Mouse (Mus musculus) urinary bladder, adult 2 months (tissue): ENCODE data around the gene Cyth4. TPM values are rescaled to one million over a fixed set of nuclear protein-coding genes. Genes with fewer than 3 reads are reported as not detected.

ENCODE experiments used
- DNase-seq: peaks from one replicate; pipeline ENCODE4 v3.0.0; 2022; ENCODE audit warnings: low spot score
- polyA plus RNA-seq: library from polyadenylated mRNA; depleted of rRNA; stranded (reverse); fragments of >200 nt; gene quantifications from 2 replicates; pipeline ENCODE4 v1.2.3, GENCODE M21; 2012; rRNA removed

Cyth4 gene
- polyA plus RNA-seq, 1 experiment: 17.5 TPM

DNA sequence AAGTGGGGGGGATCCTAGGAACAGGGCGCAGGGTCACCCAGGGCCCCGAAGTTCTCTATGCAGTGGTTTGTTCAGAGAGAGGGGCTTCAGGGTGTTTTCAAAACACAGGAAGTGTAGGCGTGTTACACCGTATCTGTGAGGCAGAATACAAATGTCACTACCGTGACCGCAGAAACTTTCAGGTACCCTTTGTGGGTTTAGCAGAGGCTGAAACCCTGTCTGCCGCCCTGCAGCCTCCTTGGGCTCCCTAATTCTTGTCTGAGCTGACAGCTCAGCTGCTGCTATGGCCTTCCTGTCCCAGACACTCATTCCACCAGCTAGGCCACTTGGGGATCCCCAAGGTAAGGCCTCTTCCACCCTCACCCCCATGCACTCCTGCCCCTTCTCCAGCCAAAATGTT lies 17.7 kb downstream of the Cyth4 start:
- DNase-seq: no peak

DNA sequence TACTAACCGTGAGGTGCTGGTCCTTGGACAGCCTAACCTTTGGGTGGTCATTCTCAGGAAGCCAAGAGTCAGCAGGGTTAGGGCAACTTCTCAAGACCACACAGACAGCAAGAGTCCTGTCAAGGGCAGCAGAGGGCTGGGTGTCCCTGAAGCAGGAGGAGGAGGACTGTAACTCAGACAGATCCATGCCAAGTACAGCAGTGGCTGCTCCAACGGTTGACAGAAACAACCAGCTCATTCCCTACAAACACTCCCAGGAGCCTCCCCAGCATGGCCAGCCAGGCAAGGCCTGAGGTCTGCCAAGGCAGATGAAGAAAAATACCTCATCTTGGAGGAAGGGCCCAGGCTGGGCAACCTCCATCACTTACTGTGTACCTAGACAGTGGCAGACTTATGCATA lies 20.1 kb downstream of the Cyth4 start:
- no peak for DNase-seq

DNA sequence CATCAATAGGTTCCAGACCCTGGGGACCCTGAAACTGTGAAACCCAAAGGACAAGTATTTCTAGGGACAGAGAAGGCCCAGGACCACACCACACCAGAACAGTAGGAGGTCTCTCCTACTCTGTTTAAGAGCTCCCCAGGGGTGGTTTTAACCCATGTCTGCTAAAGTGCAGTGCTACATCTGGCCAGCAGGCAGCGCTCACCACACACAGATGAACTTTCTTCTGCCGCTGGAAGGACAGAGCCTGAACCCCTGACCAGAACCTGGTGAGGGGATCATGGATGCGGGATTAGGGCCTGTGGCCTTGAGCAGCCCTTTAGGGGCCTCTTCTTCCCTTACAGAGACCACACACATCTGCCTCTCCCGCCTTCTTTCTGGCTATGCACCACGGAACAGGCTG lies 26.6 kb downstream of the Cyth4 start:
- DNase-seq: peak; percentile 52

DNA sequence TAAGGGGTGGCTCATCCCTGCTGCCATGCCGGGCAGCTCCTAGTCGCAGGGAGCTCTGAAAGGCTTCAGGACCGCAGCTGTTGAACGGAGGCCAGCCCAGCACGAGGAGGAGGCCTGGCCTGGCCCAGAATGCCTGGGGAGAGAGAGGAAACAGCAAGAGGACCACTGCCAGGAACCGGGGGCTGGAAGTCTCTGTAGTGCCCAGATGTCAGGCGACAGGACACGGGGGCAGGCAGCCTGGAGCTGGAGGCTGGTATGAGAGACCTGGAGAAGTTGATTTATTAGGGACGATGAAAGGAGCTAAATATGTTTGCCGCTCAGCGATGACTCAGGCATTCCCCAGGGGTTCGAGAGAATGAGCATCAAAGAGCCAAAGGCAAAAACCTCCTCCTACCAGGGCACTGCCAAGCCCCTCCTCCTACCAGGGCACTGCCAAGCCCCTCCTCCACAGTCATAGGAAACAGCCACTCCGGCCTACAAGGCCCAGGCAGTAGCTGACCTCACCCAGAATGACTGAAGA lies 27.6 kb downstream of the Cyth4 start:
- peak; percentile 47 for DNase-seq

DNA sequence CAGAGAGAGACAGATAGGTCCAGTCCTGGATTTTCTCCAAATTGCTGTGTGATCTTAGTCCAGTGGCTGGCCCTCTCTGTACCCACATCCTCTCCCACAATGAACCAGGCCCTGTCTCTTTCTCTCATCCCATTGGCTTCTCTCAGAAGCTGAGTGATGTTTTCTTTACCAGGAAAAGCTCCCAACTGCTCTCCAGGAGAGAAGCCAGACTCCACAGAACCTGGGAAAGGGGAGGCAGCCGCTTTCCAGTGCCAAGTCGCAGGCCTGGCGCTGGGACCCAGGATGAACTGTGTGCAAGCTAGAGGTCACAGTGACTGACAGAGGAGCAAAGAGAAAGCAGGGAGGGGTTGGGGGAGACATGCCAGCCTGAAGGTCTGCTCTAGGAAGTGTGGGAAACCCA lies 28.1 kb downstream of the Cyth4 start:
- no peak for DNase-seq

DNA sequence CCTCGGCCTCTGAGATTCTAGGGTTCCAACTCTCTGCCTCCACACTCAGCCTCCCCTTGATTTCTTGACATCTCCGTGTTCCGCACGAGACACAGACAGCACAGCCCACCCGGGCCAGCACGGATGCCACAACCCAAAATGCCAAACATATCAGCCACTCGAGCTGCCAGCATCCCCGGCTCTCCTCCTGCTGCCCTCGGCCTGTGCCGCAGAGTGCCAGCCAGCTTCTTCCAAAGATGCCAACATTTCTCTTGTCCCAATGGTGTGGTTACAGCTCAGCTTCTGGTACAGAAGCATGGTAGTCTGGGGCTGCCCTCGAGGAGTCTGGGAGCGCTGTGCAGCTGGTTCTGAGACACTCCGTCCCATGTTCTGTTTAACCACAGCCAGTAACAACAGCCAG lies 29.4 kb downstream of the Cyth4 start:
- DNase-seq: no peak

DNA sequence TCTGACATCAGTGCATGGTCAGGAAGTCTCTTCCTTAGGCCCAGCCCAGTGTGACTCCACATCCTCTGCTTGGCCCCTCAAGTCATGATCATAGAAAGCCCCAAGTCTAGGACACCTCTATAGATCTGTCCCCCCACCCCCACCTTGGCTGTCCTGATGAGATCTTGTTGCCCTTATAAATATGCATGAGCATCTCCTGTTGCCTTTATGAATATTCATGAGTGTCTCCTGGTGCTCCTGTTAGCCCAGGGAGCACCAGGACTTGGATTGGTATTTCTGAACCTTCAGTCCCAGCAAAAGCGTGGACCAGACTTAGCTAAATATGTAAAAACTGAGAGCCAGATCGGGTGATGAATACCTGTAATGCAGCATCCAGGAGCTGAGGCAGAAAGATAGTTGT lies 35.5 kb downstream of the Cyth4 start:
- no peak for DNase-seq

DNA sequence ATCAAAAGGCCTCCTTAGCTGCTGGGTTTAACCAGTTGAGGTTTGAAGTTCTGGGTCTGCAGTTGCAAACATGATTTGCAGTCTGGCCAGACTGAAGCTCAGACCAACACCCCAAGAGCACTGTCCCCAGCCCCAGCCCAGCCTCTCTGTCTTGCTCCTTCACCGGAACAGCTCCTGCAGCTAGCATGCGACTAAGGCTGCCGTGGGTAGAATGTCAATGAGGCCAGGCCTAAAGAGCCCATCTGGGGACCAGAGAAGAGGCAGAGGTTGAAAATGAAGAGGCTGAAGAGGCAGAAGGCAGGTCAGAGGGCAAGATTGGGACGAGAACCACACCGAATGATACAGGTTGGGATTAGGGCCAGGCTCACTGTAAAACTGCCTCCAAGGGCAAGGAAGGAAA lies 36.6 kb downstream of the Cyth4 start:
- DNase-seq: no peak

DNA sequence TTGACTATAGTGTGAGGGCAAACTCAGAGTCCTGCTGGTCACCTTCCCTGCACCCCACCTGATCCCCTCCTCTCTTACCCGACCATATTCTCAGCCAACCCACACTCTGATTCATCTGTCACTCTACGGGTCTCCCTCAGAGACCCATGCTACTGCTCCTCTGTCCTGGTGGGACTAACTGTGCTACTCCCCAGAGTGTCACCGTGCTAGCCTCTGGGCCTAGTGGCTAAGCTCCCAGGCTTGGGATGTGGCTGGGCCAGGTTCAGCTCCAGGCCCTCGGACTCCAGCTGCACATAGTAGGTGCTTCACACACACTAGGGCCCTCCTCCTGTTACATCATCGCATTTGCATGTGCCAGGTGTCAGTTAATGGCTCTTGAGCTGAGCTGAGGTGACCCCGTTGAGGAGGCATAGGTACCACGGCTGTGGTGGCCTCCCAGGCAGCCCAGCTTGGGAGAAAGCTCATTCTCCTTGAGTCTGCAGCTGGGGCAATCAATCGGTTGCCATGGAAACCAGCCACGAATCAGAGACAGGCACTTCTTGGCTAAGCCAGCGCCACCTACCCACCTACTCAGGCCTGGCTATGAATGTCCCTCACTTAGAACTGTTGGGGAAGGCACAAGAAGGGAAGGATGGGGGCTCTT lies 37.4 kb downstream of the Cyth4 start:
- no peak for DNase-seq

DNA sequence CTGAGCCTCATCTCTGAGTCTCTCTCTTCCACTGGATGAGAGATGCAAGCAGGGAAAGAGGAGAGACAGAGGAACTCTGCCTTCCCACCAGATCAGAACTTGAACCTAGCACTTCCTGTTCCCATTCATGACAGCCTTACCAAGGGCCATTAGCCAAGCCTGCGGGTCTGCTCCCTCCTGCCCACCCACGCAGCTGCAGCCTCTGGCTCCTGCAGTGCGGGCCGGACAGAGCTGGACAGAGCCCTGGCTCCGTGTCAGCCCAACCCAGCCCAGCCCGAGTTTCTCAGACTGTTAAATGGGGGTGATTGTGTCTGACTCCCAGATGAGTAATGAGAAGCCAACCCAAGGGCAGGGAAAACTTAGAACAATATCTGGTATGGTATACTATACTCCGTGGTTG lies 38.4 kb downstream of the Cyth4 start:
- DNase-seq: no peak

DNA sequence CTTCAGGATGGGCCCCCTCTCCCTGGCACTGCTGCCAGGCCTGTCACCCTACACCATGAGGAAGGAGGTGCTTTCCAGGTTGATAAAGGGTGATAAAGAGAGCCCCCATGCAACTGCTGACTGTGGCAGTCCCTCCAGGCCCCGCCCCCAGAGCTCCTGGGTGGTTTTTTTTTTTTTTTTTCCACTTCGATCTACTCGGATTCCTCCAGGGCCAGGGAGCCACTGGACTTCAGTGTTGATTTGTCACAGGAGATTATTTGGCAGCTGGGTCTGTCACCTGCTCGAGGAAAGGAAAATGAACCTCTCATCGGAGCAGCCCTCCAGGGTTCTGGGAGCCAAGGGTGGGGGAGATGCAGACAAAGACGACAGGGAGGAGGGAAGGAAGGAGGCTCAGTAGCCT lies 46.8 kb downstream of the Cyth4 start:
- no peak for DNase-seq

DNA sequence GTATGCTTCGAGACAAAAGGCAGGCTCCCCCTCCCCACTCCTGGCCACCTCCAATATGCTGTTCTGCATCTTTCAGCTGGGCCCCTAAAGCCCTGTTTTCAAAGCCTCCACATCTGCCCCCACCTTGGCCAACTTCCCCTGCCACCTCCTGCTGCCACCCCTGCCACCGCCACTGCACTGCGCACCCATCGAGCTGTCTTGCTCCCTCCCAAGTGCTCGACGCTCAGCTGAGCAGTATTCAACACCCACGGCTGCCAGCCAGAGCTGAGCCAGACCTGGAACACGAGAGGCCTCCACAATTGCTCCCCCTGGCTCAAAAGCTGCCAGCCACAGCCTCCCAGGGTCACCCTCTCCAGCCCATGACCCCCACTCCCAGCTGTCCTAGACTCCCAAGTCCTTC lies 47.8 kb downstream of the Cyth4 start:
- DNase-seq: no peak

DNA sequence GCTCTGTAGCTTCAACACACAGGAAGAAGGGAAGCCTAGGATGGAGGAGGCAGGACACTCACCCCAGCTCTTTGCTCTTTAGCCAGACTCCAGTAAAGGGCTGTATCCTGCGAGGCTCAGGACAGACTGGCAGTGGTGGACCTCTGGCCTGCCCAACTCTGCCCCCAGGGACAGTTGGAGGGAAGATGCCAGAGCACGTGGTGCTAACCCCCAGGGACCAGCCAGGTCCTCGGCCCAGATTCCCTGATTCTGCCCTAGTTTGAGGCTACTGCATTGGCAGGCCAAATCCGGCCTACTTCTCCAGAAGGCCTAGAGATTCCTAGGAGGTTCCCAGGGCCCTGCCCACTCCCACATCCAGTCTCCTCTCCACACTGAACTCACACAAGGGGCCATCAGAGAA lies 50.9 kb downstream of the Cyth4 start:
- DNase-seq: no peak

DNA sequence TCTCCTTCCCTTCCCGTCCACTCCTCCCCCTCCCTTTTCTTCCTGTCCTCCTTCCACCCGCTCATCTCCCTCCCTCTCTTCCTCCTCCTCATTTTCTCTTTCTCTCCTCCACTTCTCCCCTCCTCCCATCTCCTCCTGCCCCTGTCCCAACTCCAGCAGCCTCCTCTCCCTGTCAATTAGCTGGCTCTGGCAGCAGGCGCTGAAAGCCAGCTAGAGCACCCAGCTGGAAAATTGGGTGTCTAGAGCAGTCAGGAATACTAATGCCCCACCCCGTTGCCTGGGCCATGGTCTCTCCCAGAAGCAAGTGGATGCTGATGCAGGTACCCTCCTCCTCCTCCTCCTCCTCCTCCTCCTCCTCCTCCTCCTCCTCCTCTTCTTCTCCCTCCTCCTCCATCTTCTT lies 54.3 kb downstream of the Cyth4 start:
- DNase-seq: no peak

DNA sequence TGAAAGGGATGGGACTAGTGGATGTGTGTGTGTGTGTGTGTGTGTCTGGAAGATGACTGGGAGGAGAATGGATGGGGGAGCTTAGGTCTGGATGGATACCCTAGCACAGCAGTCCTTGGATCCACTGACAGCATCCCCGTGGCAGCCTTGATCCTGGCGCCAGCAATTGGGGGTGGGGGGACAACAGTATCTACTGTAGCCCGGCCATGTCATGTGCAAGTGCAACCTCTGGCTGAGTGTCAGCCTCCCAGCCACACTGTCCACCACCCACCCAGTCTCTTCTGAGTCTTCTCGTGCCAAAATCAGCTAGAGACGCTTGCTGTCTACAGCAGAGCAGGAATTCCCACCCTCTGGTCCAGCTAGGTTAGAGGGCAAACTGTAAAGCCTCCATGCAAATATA lies 67.4 kb downstream of the Cyth4 start:
- DNase-seq: no peak

DNA sequence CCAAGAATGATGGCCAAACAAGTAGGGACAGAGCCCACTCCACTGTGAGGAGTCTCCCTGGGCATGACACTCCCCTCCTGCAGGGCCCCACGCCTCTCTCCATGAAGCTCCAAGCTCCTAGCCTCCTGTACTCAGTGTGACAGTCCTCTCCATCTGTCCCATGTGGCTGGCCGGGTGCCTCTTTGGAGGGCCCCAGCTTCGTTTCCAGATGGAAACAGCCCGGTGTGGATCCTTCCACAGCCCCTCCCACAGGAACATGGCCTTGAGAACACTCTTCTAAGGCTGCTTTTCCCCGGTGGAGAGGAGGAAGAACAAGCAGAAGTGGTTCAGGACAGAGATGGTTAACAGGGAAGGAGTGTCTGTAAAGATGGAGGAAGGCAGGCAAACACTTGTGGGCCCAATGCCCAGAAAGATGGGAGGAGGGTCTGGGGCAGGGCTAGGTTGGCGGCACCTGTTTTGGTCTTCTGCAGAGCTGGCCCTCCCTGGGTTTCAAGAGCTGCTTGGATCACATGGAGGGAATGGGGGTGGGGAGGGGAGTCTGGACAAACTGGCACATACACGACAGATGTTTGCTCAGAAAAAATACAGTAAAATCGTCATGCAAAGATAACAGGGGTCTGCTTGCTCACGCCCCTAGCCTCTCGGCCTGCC lies 72.5 kb downstream of the Cyth4 start:
- DNase-seq: no peak

DNA sequence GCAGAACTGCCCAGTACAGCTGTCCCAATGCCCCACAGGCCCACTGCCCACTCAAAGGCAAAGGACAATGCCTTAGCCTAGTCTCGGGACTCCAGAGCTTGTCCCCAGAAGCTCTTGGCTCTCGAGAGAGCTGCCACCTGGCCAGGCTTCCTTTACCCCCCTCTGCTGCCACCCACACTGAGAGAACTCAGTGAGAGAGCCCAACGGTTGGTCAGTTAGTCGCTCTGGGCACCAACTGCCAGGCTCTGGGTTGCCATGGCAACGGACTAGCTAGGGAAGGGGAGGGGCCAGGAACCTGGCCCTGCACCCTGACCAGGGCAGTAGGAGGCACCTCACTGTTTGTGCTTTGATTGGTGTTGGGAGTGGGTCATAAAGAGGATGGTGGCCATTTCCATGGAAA lies 73.5 kb downstream of the Cyth4 start:
- DNase-seq: no peak

Other genes with a start within 250 kb of the Cyth4 start
- 0.07 TPM in 1 of 2 replicates, not detected in the other for gene Tex33, start 201.1 kb upstream of the Cyth4 start, polyA plus RNA-seq
- 31.3 and 37.1 TPM in 2 replicates for gene Tst, start 191.1 kb upstream of the Cyth4 start, polyA plus RNA-seq
- 80.2 and 82.5 TPM in 2 replicates for gene Mpst, start 190.6 kb upstream of the Cyth4 start, polyA plus RNA-seq
- gene Kctd17, start 168.5 kb upstream of the Cyth4 start, polyA plus RNA-seq: 121 and 128 TPM in 2 replicates
- gene Tmprss6, start 128.4 kb upstream of the Cyth4 start, polyA plus RNA-seq: 0.56 and 0.91 TPM in 2 replicates
- 3.6 and 3.8 TPM in 2 replicates for gene Il2rb, start 101.8 kb upstream of the Cyth4 start, polyA plus RNA-seq
- gene C1qtnf6, start 65.6 kb upstream of the Cyth4 start, polyA plus RNA-seq: 29.8 and 36.9 TPM in 2 replicates
- 0.07 and 0.11 TPM in 2 replicates for gene Sstr3, start 52.4 kb upstream of the Cyth4 start, polyA plus RNA-seq
- 13.8 and 15.0 TPM in 2 replicates for gene Rac2, start 24.3 kb upstream of the Cyth4 start, polyA plus RNA-seq
- 0.03 and 0.04 TPM in 2 replicates for gene Elfn2, start 121.7 kb downstream of the Cyth4 start, polyA plus RNA-seq
- gene Mfng, start 176.4 kb downstream of the Cyth4 start, polyA plus RNA-seq: 8.0 and 9.2 TPM in 2 replicates
- 8.6 and 9.5 TPM in 2 replicates for gene Card10, start 206.0 kb downstream of the Cyth4 start, polyA plus RNA-seq
- 21.0 and 21.6 TPM in 2 replicates for gene Cdc42ep1, start 245.6 kb downstream of the Cyth4 start, polyA plus RNA-seq